Mouse (Mus musculus): ENCODE measurements around the gene Pde1a.

- TF ChIP-seq CTCF (IDR thresholded peaks at IDR 0.05; ENCODE audit: control insufficient read depth, insufficient read depth, insufficient replicate concordance, low read depth, low read length), result no peak
- TF ChIP-seq POLR2A (IDR thresholded peaks at IDR 0.05; ENCODE audit: control insufficient read depth, low read depth, low read length), result no peak
Measured at GRCm38 (mm10) chr2:80013060-80013459, 116.2 kb downstream of the Pde1a start.

All from testis, adult 2 months (tissue).